Comparison of ENCODE assay signal across 24 mouse cellular contexts in the genomic region with DNA sequence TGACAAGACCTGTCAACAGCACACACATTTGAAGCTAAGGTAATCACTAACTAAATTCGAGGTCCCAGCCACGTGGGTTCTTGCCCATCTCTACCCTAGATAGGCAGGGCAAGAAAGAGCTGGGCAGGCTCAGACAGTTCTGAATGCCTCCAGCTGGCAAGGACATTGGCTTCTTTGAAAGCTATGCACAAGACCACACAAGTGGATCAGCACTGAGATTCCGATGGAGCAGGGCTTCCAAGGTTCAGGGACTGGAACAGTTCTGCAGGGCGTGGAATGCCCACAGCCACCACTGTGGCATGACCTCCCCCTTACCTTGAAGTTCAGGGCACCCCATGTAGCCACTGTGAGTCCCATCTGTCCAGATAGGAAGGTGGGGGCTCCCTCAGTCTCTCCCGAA. TPM values are rescaled to one million over a fixed set of nuclear protein-coding genes. Genes with fewer than 3 reads are reported as not detected.
DNase-seq lines count a peak whose midpoint lies in the region; ATAC-seq and TF ChIP-seq lines count a peak whose summit lies in the region.
"Had no signal": no experiment of that assay in that cellular context is flagged by ENCODE, and none has a peak within 500 bp of the region (broad histone marks: within the 10 kb centered on the region; RNA-seq: fewer than 3 reads in every experiment).

No protein-coding gene starts in this region.

- DNase-seq in heart, adult 11 months: peak; percentile 93
- DNase-seq in heart, postnatal 36 days: no peak
- DNase-seq in kidney, adult 11 months: peak; percentile 48
- DNase-seq in midbrain, postnatal 0 days (ENCODE audit: low spot score): peak; percentile 12
- DNase-seq: adrenal gland, adult 8-10 months; adrenal gland, postnatal 14 days; adrenal gland, postnatal 36 days; cerebellum, adult 11-12 months; cerebellum, adult 2 months; cerebellum, adult 9-10 months; cerebellum, postnatal 10 days; cerebellum, postnatal 25 days had no signal

- no peak overlapping the region for H3K4me2 ChIP-seq in kidney, embryonic 15.5 days
- no peak overlapping the region for H3K4me2 ChIP-seq in midbrain, postnatal 0 days (ENCODE audit: low read depth, low read length, poor library complexity, severe bottlenecking)
- H3K4me2 ChIP-seq in midbrain, embryonic 16.5 days (ENCODE audit: low read length): no peak overlapping the region
- H3K4me2 ChIP-seq: embryonic facial prominence, embryonic 13.5 days; forebrain, embryonic 12.5 days had no signal

- H3K36me3 ChIP-seq in kidney, embryonic 15.5 days: no peaks in the 10 kb centered on the region
- H3K36me3 ChIP-seq in midbrain, postnatal 0 days (ENCODE audit: insufficient read depth, low read length): no peaks in the 10 kb centered on the region
- H3K36me3 ChIP-seq in midbrain, embryonic 16.5 days (ENCODE audit: control insufficient read depth, insufficient read depth, low read length): no peaks in the 10 kb centered on the region
- H3K36me3 ChIP-seq: embryonic facial prominence, embryonic 13.5 days; forebrain, embryonic 10.5 days; forebrain, embryonic 12.5 days had no signal

- intact Hi-C loops in heart, postnatal 36 days (cut with DNase I): no loop called here

- no peak overlapping the region for H3K9ac ChIP-seq in kidney, embryonic 15.5 days
- no peak overlapping the region for H3K9ac ChIP-seq in midbrain, postnatal 0 days (replicated peaks; ENCODE audit: low read length, poor library complexity, severe bottlenecking)
- H3K9ac ChIP-seq in midbrain, embryonic 16.5 days (ENCODE audit: low read depth, low read length): no peak overlapping the region
- H3K9ac ChIP-seq: embryonic facial prominence, embryonic 13.5 days; forebrain, embryonic 12.5 days had no signal

- H3K27me3 ChIP-seq in kidney, embryonic 15.5 days: peaks cover 20% of the 10 kb centered on the region
- no peaks in the 10 kb centered on the region for H3K27me3 ChIP-seq in midbrain, postnatal 0 days (ENCODE audit: insufficient read depth, low read length)
- H3K27me3 ChIP-seq in midbrain, embryonic 16.5 days (ENCODE audit: control insufficient read depth, insufficient read depth, low read depth, low read length): peaks cover 9% of the 10 kb centered on the region

- H3K4me1 ChIP-seq in kidney, embryonic 15.5 days: peaks cover 2% of the 10 kb centered on the region
- H3K4me1 ChIP-seq in midbrain, postnatal 0 days (ENCODE audit: insufficient read depth, low read length): no peaks in the 10 kb centered on the region
- H3K4me1 ChIP-seq in midbrain, embryonic 16.5 days (ENCODE audit: control insufficient read depth, insufficient read depth, low read length): no peaks in the 10 kb centered on the region

- H3K9me3 ChIP-seq in kidney, embryonic 15.5 days (replicated peaks): no peaks in the 10 kb centered on the region
- no peaks in the 10 kb centered on the region for H3K9me3 ChIP-seq in midbrain, postnatal 0 days (ENCODE audit: low read length)
- no peaks in the 10 kb centered on the region for H3K9me3 ChIP-seq in midbrain, embryonic 16.5 days (replicated peaks; ENCODE audit: control insufficient read depth, low read length, poor library complexity, severe bottlenecking)
- H3K9me3 ChIP-seq: embryonic facial prominence, embryonic 13.5 days; forebrain, embryonic 10.5 days; forebrain, embryonic 12.5 days had no signal

- ATAC-seq in kidney, embryonic 15.5 days (replicated peaks; ENCODE audit: low FRiP score): no peak
- no peak for ATAC-seq in midbrain, postnatal 0 days (ENCODE audit: low FRiP score)
- ATAC-seq in midbrain, embryonic 16.5 days: no peak
- no peak for ATAC-seq in erythroid progenitor cell, adult 5-6 weeks (replicated peaks; ENCODE audit: low FRiP score, poor library complexity, severe bottlenecking)
- ATAC-seq: activated CD4-positive, CD25-positive, alpha-beta regulatory T cell, adult 4 months; forebrain, embryonic 14.5 days; forebrain, embryonic 16.5 days had no signal

- 80% methylated on average over 5 of the region's 5 CpGs for WGBS in kidney, embryonic 15.5 days
- WGBS in midbrain, postnatal 0 days: 78% methylated on average over 5 of the region's 5 CpGs
- WGBS in midbrain, embryonic 16.5 days: 81% methylated on average over 5 of the region's 5 CpGs

- TF ChIP-seq CTCF in midbrain, postnatal 0 days (IDR thresholded peaks at IDR 0.05): no peak

- no peak overlapping the region for H3K27ac ChIP-seq in kidney, embryonic 15.5 days
- no peak overlapping the region for H3K27ac ChIP-seq in midbrain, postnatal 0 days (ENCODE audit: low read depth, low read length)
- no peak overlapping the region for H3K27ac ChIP-seq in midbrain, embryonic 16.5 days (ENCODE audit: low read length)
- H3K27ac ChIP-seq: embryonic facial prominence, embryonic 13.5 days; forebrain, embryonic 10.5 days; forebrain, embryonic 12.5 days had no signal

- H3K4me3 ChIP-seq in kidney, embryonic 15.5 days (replicated peaks): no peak overlapping the region
- no peak overlapping the region for H3K4me3 ChIP-seq in midbrain, postnatal 0 days (ENCODE audit: low read depth, low read length)
- H3K4me3 ChIP-seq in midbrain, embryonic 16.5 days (ENCODE audit: low read depth, low read length): no peak overlapping the region
- H3K4me3 ChIP-seq: embryonic facial prominence, embryonic 13.5 days; forebrain, embryonic 10.5 days; forebrain, embryonic 12.5 days had no signal

RNA-seq across cellular contexts. Expression of gene Slco4a1, which starts 5.5 kb away (rescaled TPM):
- under 1 TPM in 1 of 2 experiments, not detected in 1; 0.08 TPM for total RNA-seq in heart, postnatal 36 days (2021)
- polyA plus RNA-seq in kidney, embryonic 15.5 days (2015; fragmentation: Nextera tagmentation; extraction: Ambion mirVana): 2.2 and 2.3 TPM in 2 replicates
- total RNA-seq in midbrain, postnatal 0 days (2014; rRNA removed): 1.5 and 5.1 TPM in 2 replicates
- polyA plus RNA-seq in midbrain, postnatal 0 days (2015; fragmentation: Nextera tagmentation; extraction: Ambion mirVana): 2.5 and 2.8 TPM in 2 replicates
- 1.7 and 2.4 TPM in 2 replicates for polyA plus RNA-seq in midbrain, embryonic 16.5 days (2015; fragmentation: Nextera tagmentation; extraction: Ambion mirVana)
- total RNA-seq in erythroid progenitor cell, adult 5-6 weeks (2015; ENCODE audit: low replicate concordance): 5.9 and 8.3 TPM in 2 replicates
- total RNA-seq in erythroid progenitor cell, adult 5-6 weeks (2017; ENCODE audit: low replicate concordance): 1.5 TPM in 1 of 2 replicates, not detected in the other
- total RNA-seq: MEL had no signal

RNA-seq across cellular contexts. Expression of gene Ntsr1, which starts 49.2 kb away (rescaled TPM):
- not detected for total RNA-seq in heart, postnatal 36 days (2021)
- polyA plus RNA-seq in kidney, embryonic 15.5 days (2015; fragmentation: Nextera tagmentation; extraction: Ambion mirVana): 8.6 and 9.7 TPM in 2 replicates
- total RNA-seq in midbrain, postnatal 0 days (2014; rRNA removed): 12.6 and 15.2 TPM in 2 replicates
- polyA plus RNA-seq in midbrain, postnatal 0 days (2015; fragmentation: Nextera tagmentation; extraction: Ambion mirVana): 4.1 and 4.7 TPM in 2 replicates
- 2.7 and 3.3 TPM in 2 replicates for polyA plus RNA-seq in midbrain, embryonic 16.5 days (2015; fragmentation: Nextera tagmentation; extraction: Ambion mirVana)
- not detected in 2 replicates for total RNA-seq in erythroid progenitor cell, adult 5-6 weeks (2015; ENCODE audit: low replicate concordance)
- not detected in 2 replicates for total RNA-seq in erythroid progenitor cell, adult 5-6 weeks (2017; ENCODE audit: low replicate concordance)
- total RNA-seq: adrenal gland, adult 18-20 months; adrenal gland, adult 8-10 months; adrenal gland, postnatal 14 days; adrenal gland, postnatal 36 days; MEL had no signal
- polyA plus RNA-seq: activated CD4-positive, CD25-positive, alpha-beta regulatory T cell, adult 4 months; C2C12; forebrain, embryonic 10.5 days had no signal

Comparison
In these comparisons a context has a peak if more than half of its experiments do, and no peak if none do; other contexts are left out.
1. DNase-seq: peak in heart, adult 11 months (single experiment), kidney, adult 11 months (single experiment) and midbrain, postnatal 0 days (single experiment); none in heart, postnatal 36 days (0 of 2).
2. RNA of gene Ntsr1, which starts 49.2 kb away (total RNA-seq): 12.6 to 15.2 TPM in midbrain, postnatal 0 days; not detected in heart, postnatal 36 days and not detected in erythroid progenitor cell, adult 5-6 weeks; every median in the first group is over 10 times any median in the second.